Mouse (Mus musculus) embryo, embryonic 10.5 days (tissue): Measurements from ENCODE around the gene Zfp956.
"Not testable (repeated sequence)": the region's sequence is repeated elsewhere in the genome, so short reads cannot be mapped to it uniquely, and the experiment has no call there.

Experiments used
- DNase-seq: peaks from one replicate; pipeline ENCODE4 v3.0.0-alpha.2; 2015; ENCODE audit warnings: low spot score

Zfp956 gene

DNA sequence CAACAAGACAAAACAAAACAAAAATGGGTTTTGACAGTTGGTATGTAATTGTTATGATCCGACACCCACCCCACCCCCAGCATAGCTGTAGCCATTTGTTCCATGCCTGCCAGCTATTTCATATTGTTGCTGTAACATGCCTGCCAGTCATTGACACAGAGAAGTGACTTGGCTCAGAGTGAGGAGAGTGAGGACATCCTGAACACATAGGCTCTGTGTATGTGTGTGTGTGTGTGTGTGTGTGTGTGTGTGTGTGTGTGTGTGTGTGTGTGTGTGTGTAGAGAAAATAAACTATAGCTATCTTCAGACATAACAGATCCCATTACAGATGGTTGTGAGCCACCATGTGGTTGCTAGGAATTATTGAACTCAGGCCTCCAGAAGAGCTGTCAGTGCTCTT lies 15.0 kb downstream of the Zfp956 start:
- DNase-seq = not testable (repeated sequence)

DNA sequence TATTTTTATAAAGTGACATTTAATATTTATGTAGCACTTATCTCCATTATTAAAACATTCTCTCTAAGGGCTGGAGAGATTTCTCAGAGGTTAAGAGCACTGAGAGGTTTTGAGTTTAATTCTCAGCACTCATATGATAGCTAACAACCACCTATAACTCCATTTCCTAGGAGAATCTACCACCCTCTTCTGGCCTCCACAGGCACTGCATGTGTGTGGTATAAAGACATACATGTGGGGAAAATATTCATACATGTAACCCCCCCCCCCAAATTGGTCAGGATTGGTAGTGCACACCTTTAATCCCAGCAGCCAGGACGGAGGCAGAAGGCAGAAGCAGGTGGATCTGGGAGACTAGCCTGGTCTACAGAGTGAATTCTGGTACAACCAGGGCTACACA lies 21.4 kb downstream of the Zfp956 start:
- DNase-seq = no peak

DNA sequence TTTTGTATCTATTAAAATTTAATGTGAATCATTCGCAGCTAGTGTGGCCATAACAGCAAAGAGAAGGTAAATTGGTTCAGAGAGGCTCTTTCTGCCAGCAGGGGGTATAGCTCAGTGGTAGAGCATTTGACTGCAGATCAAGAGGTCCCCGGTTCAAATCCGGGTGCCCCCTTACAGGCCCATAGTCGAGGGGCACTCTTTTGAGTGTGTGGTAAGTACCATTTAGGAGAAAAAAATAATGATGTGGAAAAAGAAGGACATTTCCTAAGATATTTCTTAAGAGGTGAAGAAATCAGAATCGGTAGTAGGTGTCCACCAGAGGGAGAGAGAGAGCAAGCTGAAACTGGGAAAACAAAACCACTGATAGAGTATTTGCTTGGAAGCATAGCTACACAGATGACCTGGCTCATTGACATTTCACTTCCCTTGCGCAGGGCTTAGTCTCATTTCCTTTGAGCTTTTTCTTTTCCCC lies 25.7 kb downstream of the Zfp956 start:
- peak; percentile 82 for DNase-seq

DNA sequence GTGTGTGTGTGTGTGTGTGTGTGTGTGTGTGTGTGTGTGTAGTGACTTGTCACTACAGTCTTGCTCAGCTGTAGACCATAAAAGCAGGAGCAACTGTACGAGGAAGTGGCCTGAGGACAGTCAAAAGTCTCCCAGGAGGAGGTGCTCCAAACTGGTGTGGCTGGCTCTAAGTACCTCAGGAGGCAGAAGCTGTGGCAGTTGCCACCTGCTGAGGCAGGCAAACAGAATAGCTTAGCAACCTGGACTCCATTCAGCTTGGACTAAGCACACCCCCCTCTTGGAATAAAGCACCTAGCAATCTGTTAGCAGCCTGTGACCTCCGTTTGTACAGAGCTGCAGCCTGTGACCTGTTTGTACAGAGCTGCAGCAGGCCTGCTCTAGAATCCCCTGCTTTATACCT lies 30.7 kb downstream of the Zfp956 start:
- DNase-seq = no peak

DNA sequence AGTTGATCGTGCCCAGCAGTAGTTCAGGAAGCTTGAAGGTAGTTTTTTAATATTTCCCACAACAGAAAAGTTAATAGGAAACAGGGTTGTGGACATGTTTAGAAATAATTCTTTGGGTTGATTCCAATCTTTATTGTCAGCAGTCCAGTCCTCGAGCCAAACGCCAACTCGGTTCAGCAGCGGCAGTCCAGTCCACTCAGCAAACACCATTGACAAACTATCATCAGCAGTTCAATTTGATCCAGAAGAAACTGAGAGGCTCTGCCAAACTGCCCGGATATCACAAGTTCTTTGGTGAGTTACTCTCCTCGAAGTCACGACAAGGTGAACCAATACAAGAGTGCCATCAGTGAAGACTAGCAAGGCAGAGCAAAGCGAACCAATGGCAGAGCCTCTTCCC lies 42.5 kb downstream of the Zfp956 start:
- DNase-seq = no peak

DNA sequence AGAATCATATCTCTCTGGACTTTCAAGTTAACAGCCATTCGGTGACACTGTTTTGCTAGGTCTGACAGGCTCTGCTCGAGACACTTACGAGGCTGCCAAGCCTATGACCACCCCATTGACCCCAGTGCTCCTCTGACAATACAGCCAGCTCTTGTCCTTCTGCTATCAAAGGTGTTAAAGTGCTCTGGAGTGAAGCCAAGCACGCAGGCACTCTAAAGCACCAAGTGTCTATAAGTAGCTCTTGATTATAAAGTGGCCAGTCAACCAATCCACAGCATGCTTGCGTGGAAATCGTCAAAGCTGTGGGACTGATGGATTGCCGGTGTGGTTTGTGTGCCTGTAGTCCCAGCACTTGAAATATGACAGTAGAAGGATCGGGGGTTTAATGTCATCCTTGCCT lies 57.5 kb downstream of the Zfp956 start:
- DNase-seq = no peak
